Comparison of ENCODE assay signal across 24 mouse cellular contexts in the genomic region with DNA sequence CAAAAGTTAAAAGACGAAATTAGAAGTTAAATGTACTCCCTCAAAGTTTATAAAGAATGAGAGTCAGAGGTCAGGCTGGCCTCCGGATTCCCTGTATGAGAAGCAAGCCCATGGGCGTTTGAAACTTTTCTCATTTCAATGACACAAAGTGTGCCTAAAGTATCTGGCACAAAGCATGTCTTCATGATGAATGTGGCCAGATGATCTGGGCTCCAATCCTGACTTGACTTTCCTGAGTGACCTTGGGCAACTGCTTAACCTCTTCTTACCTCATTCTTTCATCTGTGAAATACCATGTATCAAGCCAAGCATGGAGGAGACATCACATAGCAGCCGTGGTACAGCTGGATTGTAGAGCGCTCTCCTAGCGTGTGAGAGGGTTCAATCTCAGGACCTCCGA. TPM values are rescaled to one million over a fixed set of nuclear protein-coding genes. Genes with fewer than 3 reads are reported as not detected.
"Had no signal": no experiment of that assay in that cellular context is flagged by ENCODE, and none has a peak within 500 bp of the region (broad histone marks: within the 10 kb centered on the region; RNA-seq: fewer than 3 reads in every experiment).

No protein-coding gene starts in this region.

- H3K4me2 ChIP-seq: limb, embryonic 15.5 days; liver, embryonic 11.5 days; midbrain, embryonic 13.5 days; neural tube, embryonic 13.5 days; stomach, embryonic 15.5 days had no signal

- DNase-seq: kidney, adult 8-10 months; kidney, postnatal 10 days; kidney, postnatal 4 days; layer of hippocampus, postnatal 36 days; liver, postnatal 0 days; lung, embryonic 14.5 days; lung, postnatal 10 days; lung, postnatal 36 days; retina, postnatal 1 day; right cerebral cortex, postnatal 25 days; spleen, adult 18-20 months; thymus, postnatal 25 days had no signal

- ATAC-seq: liver, postnatal 0 days; midbrain, embryonic 13.5 days; midbrain, embryonic 16.5 days had no signal

- H3K36me3 ChIP-seq: limb, embryonic 12.5 days; midbrain, embryonic 10.5 days; midbrain, embryonic 13.5 days; neural tube, embryonic 13.5 days; stomach, embryonic 15.5 days had no signal

- H3K9ac ChIP-seq: limb, embryonic 12.5 days; limb, embryonic 15.5 days; liver, embryonic 14.5 days; liver, postnatal 0 days; midbrain, embryonic 13.5 days; neural tube, embryonic 13.5 days; stomach, embryonic 15.5 days had no signal

- H3K27ac ChIP-seq: limb, embryonic 12.5 days; limb, embryonic 15.5 days; liver, embryonic 14.5 days; midbrain, embryonic 10.5 days; midbrain, embryonic 13.5 days; neural tube, embryonic 13.5 days; stomach, embryonic 15.5 days had no signal

- H3K4me3 ChIP-seq: limb, embryonic 12.5 days; megakaryocyte, embryonic 14.5 days; midbrain, embryonic 10.5 days; midbrain, embryonic 13.5 days; myocyte; neural tube, embryonic 13.5 days; stomach, embryonic 15.5 days had no signal

- H3K27me3 ChIP-seq: limb, embryonic 15.5 days; stomach, embryonic 15.5 days had no signal

- H3K9me3 ChIP-seq: limb, embryonic 12.5 days; limb, embryonic 15.5 days; midbrain, embryonic 13.5 days; neural tube, embryonic 13.5 days; stomach, embryonic 15.5 days had no signal

RNA-seq across cellular contexts. Expression of a gene that starts 25.1 kb away (rescaled TPM):
- polyA plus RNA-seq: liver, embryonic 14.5 days; liver, postnatal 0 days; midbrain, embryonic 10.5 days; midbrain, embryonic 16.5 days; neural tube, embryonic 13.5 days had no signal

RNA-seq across cellular contexts. Expression of a gene that starts 30.9 kb away (rescaled TPM):
- polyA plus RNA-seq: limb, embryonic 12.5 days; limb, embryonic 15.5 days; liver, embryonic 11.5 days; liver, embryonic 14.5 days; liver, postnatal 0 days; lung, embryonic 14.5 days; midbrain, embryonic 10.5 days; midbrain, embryonic 13.5 days; midbrain, embryonic 16.5 days; myocyte; neural tube, embryonic 13.5 days; stomach, embryonic 15.5 days; thymus, postnatal 0 days had no signal
